Mouse (Mus musculus) intestine, postnatal 0 days (tissue): ENCODE measurements around the gene Npr2. TPM values are rescaled to one million over a fixed set of nuclear protein-coding genes. Genes with fewer than 3 reads are reported as not detected.

Source experiments
- ATAC-seq: fragments of 200-750 bp; cut with Nextera tagmentation; 2 replicates; pipeline ENCODE4 v1.8.0; 2017; ENCODE audit warnings: mild to moderate bottlenecking, moderate TSS enrichment, moderate library complexity
- H3K27ac ChIP-seq: fragments of 300-500 bp; sonication (generic); 2 replicates; pipeline ENCODE4 v1.5.1; 2014; ENCODE audit warnings: mild to moderate bottlenecking, low read depth, low read length, moderate library complexity
- H3K27me3 ChIP-seq: fragments of 300-500 bp; sonication (generic); replicated peaks from 2 replicates; pipeline ENCODE4 v1.6.1; 2014; ENCODE audit warnings: low read length, mixed read lengths; ENCODE audit not compliant: control insufficient read depth, insufficient read depth
- H3K36me3 ChIP-seq: fragments of 300-500 bp; sonication (generic); 2 replicates; pipeline ENCODE4 v1.6.1; 2014; ENCODE audit warnings: mild to moderate bottlenecking, moderate library complexity; ENCODE audit not compliant: control insufficient read depth, insufficient read depth
- H3K4me1 ChIP-seq: fragments of 300-500 bp; sonication (generic); replicated peaks from 2 replicates; pipeline ENCODE4 v1.6.1; 2014; ENCODE audit warnings: antibody characterized with exemption, low read length, mixed read lengths; ENCODE audit not compliant: control insufficient read depth, insufficient read depth
- H3K4me2 ChIP-seq: fragments of 300-500 bp; sonication (generic); replicated peaks from 2 replicates; pipeline ENCODE4 v1.6.1; 2014; ENCODE audit warnings: low read depth, mild to moderate bottlenecking, moderate library complexity
- H3K4me3 ChIP-seq: fragments of 300-500 bp; sonication (generic); 2 replicates; pipeline ENCODE4 v1.5.1; 2014; ENCODE audit warnings: low read depth, low read length
- H3K9ac ChIP-seq: fragments of 300-500 bp; sonication (generic); 2 replicates; pipeline ENCODE4 v1.6.1; 2014; ENCODE audit warnings: mild to moderate bottlenecking, low read depth, low read length
- H3K9me3 ChIP-seq: fragments of 300-500 bp; sonication (generic); 2 replicates; pipeline ENCODE4 v1.6.1; 2016; ENCODE audit warnings: mixed run types; ENCODE audit not compliant: control insufficient read depth
- CTCF ChIP-seq: sonication (generic); IDR thresholded peaks from 2 replicates; pipeline ENCODE4 v1.5.1; 2016; ENCODE audit warnings: low read depth, mild to moderate bottlenecking, control low read depth, antibody characterized with exemption, moderate library complexity
- WGBS: fragments of 180-500 bp; shearing (Covaris S2); extraction: QIAGEN DNeasy Blood & Tissue Kit; methylation state at CpG from one replicate; pipeline ENCODE4 v1.1.7; 2014; 5-methylcytosine and 5-hydroxymethylcytosine counted together
- microRNA-seq: library from miRNA; unstranded; fragments of <30 nt; microRNA quantifications from one replicate; pipeline ENCODE4, GENCODE M21; 2016
- polyA plus RNA-seq: library from polyadenylated mRNA; unstranded; fragments of >200 nt; fragmentation: Nextera tagmentation; extraction: Ambion mirVana; gene quantifications from 2 replicates; pipeline ENCODE4 v1.2.1, GENCODE M21; 2015

Npr2 gene
- polyA plus RNA-seq, 1 experiment from 2014 or later = 4.1 TPM

- Histone ChIP-seq H3K9me3 (no peaks in the 10 kb centered on the region), H3K27me3 (no peaks in the 10 kb centered on the region), H3K9ac (no peak overlapping the region), H3K4me3 (no peak overlapping the region), H3K4me2 (no peak overlapping the region), H3K36me3 (no peaks in the 10 kb centered on the region), H3K27ac (no peak overlapping the region), H3K4me1 (no peaks in the 10 kb centered on the region)
- no peak for TF ChIP-seq CTCF
- 75% methylated on average over 5 of the region's 5 CpGs for WGBS
- no peak for ATAC-seq
These were observed 59.3 kb downstream of the Npr2 start for GRCm38 (mm10) chr4:43691026-43691425.

GRCm38 (mm10) chr4:43693806-43694241, 62.1 kb downstream of the Npr2 start:
- H3K27me3 ChIP-seq = no peaks in the 10 kb centered on the region
- no peak for TF ChIP-seq CTCF
- H3K36me3 ChIP-seq = no peaks in the 10 kb centered on the region
- no peaks in the 10 kb centered on the region for H3K9me3 ChIP-seq
- H3K4me1 ChIP-seq = no peaks in the 10 kb centered on the region
- no peak for ATAC-seq
- WGBS = 53% methylated on average over 5 of the region's 5 CpGs
- H3K4me2 ChIP-seq = no peak overlapping the region
- no peak overlapping the region for H3K4me3 ChIP-seq
- no peak overlapping the region for H3K27ac ChIP-seq
- no peak overlapping the region for H3K9ac ChIP-seq

- Histone ChIP-seq H3K27me3 (no peaks in the 10 kb centered on the region), H3K4me2 (no peak overlapping the region), H3K27ac (no peak overlapping the region), H3K9me3 (no peaks in the 10 kb centered on the region), H3K36me3 (no peaks in the 10 kb centered on the region), H3K9ac (no peak overlapping the region), H3K4me3 (no peak overlapping the region), H3K4me1 (no peaks in the 10 kb centered on the region)
- ATAC-seq = no peak
- WGBS = 88% methylated on average over 1 of the region's 1 CpGs
- no peak for TF ChIP-seq CTCF
These were observed 62.9 kb downstream of the Npr2 start for GRCm38 (mm10) chr4:43694439-43695248.

- Histone ChIP-seq H3K4me3 (no peak overlapping the region), H3K9me3 (no peaks in the 10 kb centered on the region), H3K4me1 (no peaks in the 10 kb centered on the region), H3K4me2 (no peak overlapping the region), H3K27ac (no peak overlapping the region), H3K36me3 (no peaks in the 10 kb centered on the region), H3K27me3 (no peaks in the 10 kb centered on the region), H3K9ac (no peak overlapping the region)
- WGBS = 16% methylated on average over 9 of the region's 9 CpGs
- 0 out of 2 replicates have a peak, but pooled peaks have one; percentile 45 for ATAC-seq
- no peak for TF ChIP-seq CTCF
These were observed 63.5 kb downstream of the Npr2 start for GRCm38 (mm10) chr4:43695249-43695671.

- no peak for ATAC-seq
- Histone ChIP-seq H3K4me1 (no peaks in the 10 kb centered on the region), H3K36me3 (no peaks in the 10 kb centered on the region), H3K9me3 (no peaks in the 10 kb centered on the region), H3K27ac (no peak overlapping the region), H3K9ac (no peak overlapping the region), H3K4me3 (no peak overlapping the region), H3K27me3 (no peaks in the 10 kb centered on the region), H3K4me2 (no peak overlapping the region)
- 96% methylated on average over 13 of the region's 13 CpGs for WGBS
- TF ChIP-seq CTCF = no peak
These were observed 64.8 kb downstream of the Npr2 start for GRCm38 (mm10) chr4:43696561-43696960.

- Histone ChIP-seq H3K27ac (no peak within 1 kb of the TSS), H3K36me3 (no peaks in the 10 kb centered on the region), H3K4me2 (no peak within 1 kb of the TSS), H3K4me1 (no peaks in the 10 kb centered on the region), H3K9me3 (no peaks in the 10 kb centered on the region), H3K27me3 (no peaks in the 10 kb centered on the region), H3K9ac (no peak within 1 kb of the TSS), H3K4me3 (no peak within 1 kb of the TSS)
- ATAC-seq = no peak
- TF ChIP-seq CTCF = no peak
- WGBS = 71% methylated on average over 6 of the region's 6 CpGs
These were observed 69.0 kb downstream of the Npr2 start, which contains the start of gene Olfr70 for GRCm38 (mm10) chr4:43700707-43701106. TSS of gene Olfr70 (minus strand) at chr4:43700807.

Small RNAs within 50 kb of the gene (microRNA-seq; reads per million reads assigned to microRNA genes)
- not detected for gene Gm25262

Other genes with a start within 250 kb of the Npr2 start
- gene Rusc2, start 250.0 kb upstream of the Npr2 start, polyA plus RNA-seq = 11.9 and 12.1 TPM in 2 replicates
- gene Fam166b, start 202.8 kb upstream of the Npr2 start, polyA plus RNA-seq = 0.16 TPM in 1 of 2 replicates, not detected in the other
- 4.6 and 4.7 TPM in 2 replicates for gene Tesk1, start 190.0 kb upstream of the Npr2 start, polyA plus RNA-seq
- gene Cd72, start 177.3 kb upstream of the Npr2 start, polyA plus RNA-seq = 3.2 and 3.7 TPM in 2 replicates
- not detected in 2 replicates for gene Sit1, start 148.2 kb upstream of the Npr2 start, polyA plus RNA-seq
- gene Ccdc107, start 139.0 kb upstream of the Npr2 start, polyA plus RNA-seq = 79.8 and 83.1 TPM in 2 replicates
- 10.3 and 12.3 TPM in 2 replicates for gene Arhgef39, start 132.2 kb upstream of the Npr2 start, polyA plus RNA-seq
- gene Car9, start 125.0 kb upstream of the Npr2 start, polyA plus RNA-seq = 4.8 and 5.4 TPM in 2 replicates
- gene Tpm2, start 108.2 kb upstream of the Npr2 start, polyA plus RNA-seq = 928 and 1,046 TPM in 2 replicates
- gene Creb3, start 69.6 kb upstream of the Npr2 start, polyA plus RNA-seq = 102 and 114 TPM in 2 replicates
- 41.6 and 47.7 TPM in 2 replicates for gene Tln1, start 69.2 kb upstream of the Npr2 start, polyA plus RNA-seq
- gene Rgp1, start 53.2 kb upstream of the Npr2 start, polyA plus RNA-seq = 11.3 and 13.0 TPM in 2 replicates
- gene Gba2, start 53.1 kb upstream of the Npr2 start, polyA plus RNA-seq = 5.2 and 5.3 TPM in 2 replicates
- not detected in 2 replicates for gene Msmp, start 47.4 kb upstream of the Npr2 start, polyA plus RNA-seq
- 0.08 and 0.22 TPM in 2 replicates for gene Spag8, start 21.7 kb downstream of the Npr2 start, polyA plus RNA-seq
- 270 and 305 TPM in 2 replicates for gene Hint2, start 24.5 kb downstream of the Npr2 start, polyA plus RNA-seq
- gene Tmem8b, start 37.0 kb downstream of the Npr2 start, polyA plus RNA-seq = 1.6 and 1.9 TPM in 2 replicates
- 6.0 and 6.7 TPM in 2 replicates for gene Fam221b, start 37.2 kb downstream of the Npr2 start, polyA plus RNA-seq
- gene Olfr70, start 68.9 kb downstream of the Npr2 start, polyA plus RNA-seq = not detected in 2 replicates
- not detected in 2 replicates for gene Olfr71, start 78.3 kb downstream of the Npr2 start, polyA plus RNA-seq
- gene Hrct1, start 95.3 kb downstream of the Npr2 start, polyA plus RNA-seq = 1.6 and 2.1 TPM in 2 replicates
- 0.47 and 0.51 TPM in 2 replicates for gene Spaar, start 98.1 kb downstream of the Npr2 start, polyA plus RNA-seq
- gene Olfr159, start 139.1 kb downstream of the Npr2 start, polyA plus RNA-seq = not detected in 2 replicates
- gene Olfr156, start 192.0 kb downstream of the Npr2 start, polyA plus RNA-seq = not detected in 2 replicates
- not detected in 2 replicates for gene Olfr157, start 208.3 kb downstream of the Npr2 start, polyA plus RNA-seq
- gene Olfr155, start 219.6 kb downstream of the Npr2 start, polyA plus RNA-seq = not detected in 2 replicates
- 5.7 and 5.9 TPM in 2 replicates for gene Reck, start 243.6 kb downstream of the Npr2 start, polyA plus RNA-seq